In genomic region chrX:11577294-11577693, GRCm38 (mm10) we compare ENCODE assay signal across 21 mouse cellular contexts.
DNase-seq lines count a peak whose midpoint lies in the region; ATAC-seq and TF ChIP-seq lines count a peak whose summit lies in the region.
"Had no signal": no experiment of that assay in that cellular context is flagged by ENCODE, and none has a peak within 500 bp of the region (broad histone marks: within the 10 kb centered on the region; RNA-seq: fewer than 3 reads in every experiment).

No protein-coding gene starts in this region.

- peak; percentile 40 to 69 for DNase-seq in adrenal gland, adult (ENCODE audit: inconsistent age in 2 of 2, low spot score in 1 of 2)
- DNase-seq in adrenal gland, adult 18-20 months (ENCODE audit: low spot score in 2 of 2): no peak
- peak; percentile 59 for DNase-seq in hindbrain, postnatal 0 days (ENCODE audit: low spot score)
- DNase-seq in 3134 (ENCODE audit: extremely low read depth, insufficient read length, low spot score): peak; percentile 18
- peak; percentile 56 for DNase-seq in adrenal gland, postnatal 14 days
- DNase-seq in lung, postnatal 36 days: no peak
- DNase-seq in cerebellum, adult 8-10 months: no peak
- DNase-seq: cerebellum, postnatal 25 days; kidney, adult 18-20 months; liver, embryonic 13.5 days; lung, embryonic 14.5 days; right cerebral cortex, postnatal 14 days; thymus, postnatal 36 days had no signal

- 56% methylated on average over 3 of the region's 3 CpGs for WGBS in hindbrain, postnatal 0 days
- 75% methylated on average over 3 of the region's 3 CpGs for WGBS in hindbrain, embryonic 12.5 days

- H3K4me1 ChIP-seq in hindbrain, postnatal 0 days (ENCODE audit: insufficient read depth, low read length): no peaks in the 10 kb centered on the region
- no peaks in the 10 kb centered on the region for H3K4me1 ChIP-seq in hindbrain, embryonic 12.5 days
- H3K4me1 ChIP-seq: hindbrain, embryonic 10.5 days; liver, embryonic 13.5 days; midbrain, embryonic 10.5 days; neural tube, embryonic 13.5 days had no signal

- no peak overlapping the region for H3K4me3 ChIP-seq in hindbrain, postnatal 0 days (ENCODE audit: low read length)
- no peak overlapping the region for H3K4me3 ChIP-seq in hindbrain, embryonic 12.5 days
- H3K4me3 ChIP-seq: hindbrain, embryonic 10.5 days; left cerebral cortex, adult 2 months; liver, embryonic 13.5 days; midbrain, embryonic 10.5 days; neural tube, embryonic 13.5 days had no signal

- no peaks in the 10 kb centered on the region for H3K9me3 ChIP-seq in hindbrain, postnatal 0 days (ENCODE audit: low read length)
- no peaks in the 10 kb centered on the region for H3K9me3 ChIP-seq in hindbrain, embryonic 12.5 days (replicated peaks)
- H3K9me3 ChIP-seq: hindbrain, embryonic 10.5 days; liver, embryonic 13.5 days; midbrain, embryonic 10.5 days; neural tube, embryonic 13.5 days had no signal

- ATAC-seq in hindbrain, postnatal 0 days: 0 out of 2 replicates have a peak, but pooled peaks have one; percentile 27
- no peak for ATAC-seq in hindbrain, embryonic 12.5 days (ENCODE audit: low FRiP score)

- TF ChIP-seq CTCF in hindbrain, postnatal 0 days (IDR thresholded peaks at IDR 0.05; ENCODE audit: low read depth): no peak

- no peak overlapping the region for H3K27ac ChIP-seq in hindbrain, postnatal 0 days
- H3K27ac ChIP-seq in hindbrain, embryonic 12.5 days: no peak overlapping the region
- H3K27ac ChIP-seq: hindbrain, embryonic 10.5 days; kidney, postnatal 0 days; left cerebral cortex, adult 2 months; liver, embryonic 13.5 days; macrophage; midbrain, embryonic 10.5 days; neural tube, embryonic 13.5 days had no signal

- H3K4me2 ChIP-seq in hindbrain, postnatal 0 days (ENCODE audit: low read depth, low read length): no peak overlapping the region
- H3K4me2 ChIP-seq in hindbrain, embryonic 12.5 days (replicated peaks): no peak overlapping the region
- H3K4me2 ChIP-seq: liver, embryonic 13.5 days; lung, embryonic 14.5 days; neural tube, embryonic 13.5 days had no signal

- H3K27me3 ChIP-seq in hindbrain, postnatal 0 days (ENCODE audit: insufficient read depth, low read length): no peaks in the 10 kb centered on the region
- H3K27me3 ChIP-seq in hindbrain, embryonic 12.5 days: peaks cover 11% of the 10 kb centered on the region; the same call in 1 of the 2 replicates
- H3K27me3 ChIP-seq: CH12.LX; liver, embryonic 13.5 days; neural tube, embryonic 13.5 days had no signal

- no peaks in the 10 kb centered on the region for H3K36me3 ChIP-seq in hindbrain, postnatal 0 days (ENCODE audit: insufficient read depth, low read length)
- no peaks in the 10 kb centered on the region for H3K36me3 ChIP-seq in hindbrain, embryonic 12.5 days
- H3K36me3 ChIP-seq: hindbrain, embryonic 10.5 days; liver, embryonic 13.5 days; midbrain, embryonic 10.5 days; neural tube, embryonic 13.5 days had no signal

- no peak overlapping the region for H3K9ac ChIP-seq in hindbrain, postnatal 0 days (replicated peaks; ENCODE audit: low read length)
- no peak overlapping the region for H3K9ac ChIP-seq in hindbrain, embryonic 12.5 days
- H3K9ac ChIP-seq: liver, embryonic 13.5 days; lung, embryonic 14.5 days; neural tube, embryonic 13.5 days had no signal

Comparison
In these comparisons a context has a peak if more than half of its experiments do, and no peak if none do; other contexts are left out.
1. DNase-seq: peak in adrenal gland, adult (2 of 2), hindbrain, postnatal 0 days (single experiment), 3134 (single experiment) and adrenal gland, postnatal 14 days (single experiment); none in adrenal gland, adult 18-20 months (0 of 2), lung, postnatal 36 days (single experiment) and cerebellum, adult 8-10 months (single experiment).